Mouse (Mus musculus) small intestine, adult 2 months (tissue): ENCODE results near the gene Ror1. TPM values are rescaled to one million over a fixed set of nuclear protein-coding genes. Genes with fewer than 3 reads are reported as not detected.

Source experiments
- H3K27ac ChIP-seq: fragments of 200-500 bp; 2 replicates; pipeline ENCODE4 v1.5.1; 2012; ENCODE audit warnings: low read depth, low read length, control low read depth, inconsistent platforms; ENCODE audit not compliant: insufficient read depth
- H3K27me3 ChIP-seq: fragments of 200-500 bp; 2 replicates; pipeline ENCODE4 v1.6.1; 2012; ENCODE audit warnings: mild to moderate bottlenecking, moderate library complexity, low read length, inconsistent platforms; ENCODE audit not compliant: control insufficient read depth, insufficient read depth
- H3K36me3 ChIP-seq: fragments of 200-500 bp; 2 replicates; pipeline ENCODE4 v1.6.1; 2012; ENCODE audit warnings: mild to moderate bottlenecking, low read length, control low read depth, inconsistent platforms; ENCODE audit not compliant: control insufficient read depth, insufficient read depth
- H3K4me1 ChIP-seq: fragments of 200-500 bp; 2 replicates; pipeline ENCODE4 v1.6.1; 2012; ENCODE audit warnings: low read length, inconsistent platforms, mixed read lengths; ENCODE audit not compliant: control insufficient read depth, insufficient read depth, insufficient read length
- H3K4me3 ChIP-seq: fragments of 200-500 bp; 2 replicates; pipeline ENCODE4 v1.5.1; 2012; ENCODE audit warnings: low read depth, mild to moderate bottlenecking, control low read depth, inconsistent platforms, low read length, moderate library complexity
- CTCF ChIP-seq: fragments of 200-500 bp; IDR thresholded peaks from 2 replicates; pipeline ENCODE4 v1.5.1; 2012; ENCODE audit warnings: low read depth, mild to moderate bottlenecking, control low read depth, inconsistent platforms, low read length, moderate library complexity, mixed read lengths; ENCODE audit not compliant: insufficient replicate concordance, insufficient read length; ENCODE audit errors: extremely low read depth
- POLR2A ChIP-seq: fragments of 200-500 bp; IDR thresholded peaks from 2 replicates; pipeline ENCODE4 v1.6.1; 2012; ENCODE audit warnings: low read depth, mild to moderate bottlenecking, control low read depth, inconsistent platforms, low read length, moderate library complexity
- WGBS: fragments of 180-500 bp; shearing (Covaris S2); methylation state at CpG from one replicate; pipeline ENCODE4 v1.1.7; 2018; 5-methylcytosine and 5-hydroxymethylcytosine counted together
- polyA plus RNA-seq: library from polyadenylated mRNA; depleted of rRNA; stranded (reverse); fragments of >200 nt; gene quantifications from 2 replicates; pipeline ENCODE4 v1.2.3, GENCODE M21; 2012

The Ror1 gene
- polyA plus RNA-seq, 1 experiment = 0.43 TPM

GRCm38 (mm10) chr4:100208081-100208480 lies 112.5 kb downstream of the Ror1 start:
- no peaks in the 10 kb centered on the region for H3K36me3 ChIP-seq
- WGBS = 78% methylated on average over 4 of the region's 4 CpGs
- H3K4me3 ChIP-seq = no peak overlapping the region
- H3K27me3 ChIP-seq = no peaks in the 10 kb centered on the region
- no peak overlapping the region for H3K27ac ChIP-seq
- H3K4me1 ChIP-seq = no peaks in the 10 kb centered on the region
- TF ChIP-seq CTCF = no peak
- no peak for TF ChIP-seq POLR2A

GRCm38 (mm10) chr4:100209106-100209505 lies 113.5 kb downstream of the Ror1 start:
- TF ChIP-seq CTCF (no peak), POLR2A (no peak)

GRCm38 (mm10) chr4:100211331-100211730 lies 115.7 kb downstream of the Ror1 start:
- no peak overlapping the region for H3K4me3 ChIP-seq
- 46% methylated on average over 4 of the region's 4 CpGs for WGBS
- TF ChIP-seq CTCF = no peak
- no peak for TF ChIP-seq POLR2A
- H3K27ac ChIP-seq = no peak overlapping the region
- no peaks in the 10 kb centered on the region for H3K27me3 ChIP-seq
- H3K4me1 ChIP-seq = no peaks in the 10 kb centered on the region
- H3K36me3 ChIP-seq = no peaks in the 10 kb centered on the region

More at GRCm38 (mm10) chr4:100209106-100209505, 113.5 kb downstream of the Ror1 start:
- Histone ChIP-seq H3K4me1 (no peaks in the 10 kb centered on the region), H3K27me3 (no peaks in the 10 kb centered on the region), H3K27ac (no peak overlapping the region), H3K4me3 (no peak overlapping the region), H3K36me3 (no peaks in the 10 kb centered on the region)
- 61% methylated on average over 4 of the region's 4 CpGs for WGBS

- H3K4me3 ChIP-seq = no peak overlapping the region
Measured at GRCm38 (mm10) chr4:100214324-100215215, 119.0 kb downstream of the Ror1 start.

GRCm38 (mm10) chr4:100216587-100216986 lies 121.0 kb downstream of the Ror1 start:
- 63% methylated on average over 3 of the region's 3 CpGs for WGBS
- TF ChIP-seq CTCF (no peak), POLR2A (no peak)

More at GRCm38 (mm10) chr4:100214324-100215215, 119.0 kb downstream of the Ror1 start:
- H3K36me3 ChIP-seq = no peaks in the 10 kb centered on the region
- H3K27me3 ChIP-seq = no peaks in the 10 kb centered on the region
- no peak for TF ChIP-seq POLR2A
- TF ChIP-seq CTCF = peak; percentile 59; the same call in 1 of the 2 replicates
- peaks cover 2% of the 10 kb centered on the region; the same call in 1 of the 2 replicates for H3K4me1 ChIP-seq
- WGBS = 65% methylated on average over 13 of the region's 13 CpGs
- H3K27ac ChIP-seq = no peak overlapping the region

GRCm38 (mm10) chr4:100219026-100219425 lies 123.4 kb downstream of the Ror1 start:
- 66% methylated on average over 4 of the region's 4 CpGs for WGBS
- no peaks in the 10 kb centered on the region for H3K36me3 ChIP-seq
- H3K27me3 ChIP-seq = no peaks in the 10 kb centered on the region
- TF ChIP-seq CTCF = no peak
- TF ChIP-seq POLR2A = no peak
- H3K4me1 ChIP-seq = peaks cover 3% of the 10 kb centered on the region; the same call in 1 of the 2 replicates
- H3K27ac ChIP-seq = no peak overlapping the region
- no peak overlapping the region for H3K4me3 ChIP-seq

More at GRCm38 (mm10) chr4:100216587-100216986, 121.0 kb downstream of the Ror1 start:
- no peaks in the 10 kb centered on the region for H3K27me3 ChIP-seq
- H3K4me1 ChIP-seq = peaks cover 2% of the 10 kb centered on the region; the same call in 1 of the 2 replicates
- no peak overlapping the region for H3K4me3 ChIP-seq
- H3K27ac ChIP-seq = no peak overlapping the region
- no peaks in the 10 kb centered on the region for H3K36me3 ChIP-seq

GRCm38 (mm10) chr4:100219599-100219998 lies 124.0 kb downstream of the Ror1 start:
- Histone ChIP-seq H3K36me3 (no peaks in the 10 kb centered on the region), H3K4me1 (peaks cover 3% of the 10 kb centered on the region; the same call in 1 of the 2 replicates), H3K27ac (no peak overlapping the region), H3K27me3 (no peaks in the 10 kb centered on the region), H3K4me3 (no peak overlapping the region)
- TF ChIP-seq POLR2A (no peak), CTCF (no peak)
- WGBS = 76% methylated on average over 4 of the region's 4 CpGs
